Comparison of ENCODE assay signal across 26 mouse cellular contexts in genomic region chr7:28735701-28736100, GRCm38 (mm10). TPM values are rescaled to one million over a fixed set of nuclear protein-coding genes. Genes with fewer than 3 reads are reported as not detected.
DNase-seq lines count a peak whose midpoint lies in the region; ATAC-seq and TF ChIP-seq lines count a peak whose summit lies in the region.
"Had no signal": no experiment of that assay in that cellular context is flagged by ENCODE, and none has a peak within 500 bp of the region (broad histone marks: within the 10 kb centered on the region; RNA-seq: fewer than 3 reads in every experiment).

No protein-coding gene starts in this region.

- 82% methylated on average over 6 of the region's 6 CpGs for WGBS in hindbrain, embryonic 10.5 days
- WGBS in midbrain, embryonic 15.5 days, result 86% methylated on average over 6 of the region's 6 CpGs

- no peak for TF ChIP-seq CTCF in ES-Bruce4 (IDR thresholded peaks at IDR 0.05; ENCODE audit: low read depth, low read length)

- no peak for ATAC-seq in midbrain, embryonic 15.5 days (replicated peaks)
- ATAC-seq: activated CD4-positive, CD25-positive, alpha-beta regulatory T cell, adult 4 months; forebrain, embryonic 14.5 days; hindbrain, postnatal 0 days had no signal

- no peak overlapping the region for H3K9ac ChIP-seq in ES-Bruce4 (ENCODE audit: low read depth, poor library complexity, severe bottlenecking)
- no peak overlapping the region for H3K9ac ChIP-seq in midbrain, embryonic 15.5 days
- H3K9ac ChIP-seq: embryonic facial prominence, embryonic 15.5 days; hindbrain, embryonic 13.5 days had no signal

- TF ChIP-seq EP300 in ES-Bruce4 (IDR thresholded peaks at IDR 0.05; ENCODE audit: insufficient read depth, low read depth, low read length), result no peak

- peaks cover 8% of the 10 kb centered on the region for H3K9me3 ChIP-seq in ES-Bruce4 (replicated peaks; ENCODE audit: control insufficient read depth, insufficient read depth, low read length, poor library complexity, severe bottlenecking)
- peaks cover 7% of the 10 kb centered on the region for H3K9me3 ChIP-seq in hindbrain, embryonic 10.5 days
- H3K9me3 ChIP-seq in midbrain, embryonic 15.5 days, result no peaks in the 10 kb centered on the region
- H3K9me3 ChIP-seq: embryonic facial prominence, embryonic 15.5 days; heart, embryonic 10.5 days had no signal

- peak overlapping the region; percentile 63 for H3K27ac ChIP-seq in ES-Bruce4 (ENCODE audit: insufficient read depth, low read length)
- H3K27ac ChIP-seq in hindbrain, embryonic 10.5 days, result no peak overlapping the region
- no peak overlapping the region for H3K27ac ChIP-seq in midbrain, embryonic 15.5 days
- H3K27ac ChIP-seq: embryonic facial prominence, embryonic 15.5 days; forebrain, embryonic 10.5 days; heart, embryonic 10.5 days; hindbrain, embryonic 13.5 days; hindbrain, postnatal 0 days had no signal

- H3K4me3 ChIP-seq in ES-Bruce4 (ENCODE audit: low read depth, low read length), result peak overlapping the region; percentile 54
- H3K4me3 ChIP-seq in hindbrain, embryonic 10.5 days, result no peak overlapping the region
- H3K4me3 ChIP-seq in midbrain, embryonic 15.5 days, result no peak overlapping the region
- H3K4me3 ChIP-seq: embryonic facial prominence, embryonic 15.5 days; erythroblast, embryonic 14.5 days; forebrain, embryonic 10.5 days; heart, embryonic 10.5 days; hindbrain, embryonic 13.5 days had no signal

- no peaks in the 10 kb centered on the region for H3K36me3 ChIP-seq in ES-Bruce4 (ENCODE audit: control insufficient read depth, insufficient read depth, low read length, poor library complexity, severe bottlenecking)
- peaks cover 53% of the 10 kb centered on the region for H3K36me3 ChIP-seq in hindbrain, embryonic 10.5 days
- peaks cover 3% of the 10 kb centered on the region; the same call in 1 of the 2 replicates for H3K36me3 ChIP-seq in midbrain, embryonic 15.5 days (replicated peaks)

- peak; percentile 26 for DNase-seq in A20 (ENCODE audit: low read depth, low spot score)
- DNase-seq in R1 (ENCODE audit: low read depth, low spot score), result peak; percentile 96
- DNase-seq in lung, postnatal 10 days, result peak; percentile 30
- DNase-seq in hindbrain, embryonic 10.5 days (ENCODE audit: low spot score), result no peak
- DNase-seq in ovary, adult 18-20 months (ENCODE audit: low spot score), result no peak
- DNase-seq in embryo, embryonic 9.5 days (ENCODE audit: extremely low spot score), result no peak
- DNase-seq: adrenal gland, adult 2 months; adrenal gland, postnatal 36 days; cerebellum, adult 2 months; cerebellum, postnatal 10 days; gastrocnemius, postnatal 36 days; heart, adult 11 months; heart, postnatal 10 days; heart, postnatal 4 days had no signal

- no peak overlapping the region for H3K4me2 ChIP-seq in midbrain, embryonic 15.5 days
- H3K4me2 ChIP-seq: embryonic facial prominence, embryonic 15.5 days; hindbrain, embryonic 13.5 days had no signal

- no peaks in the 10 kb centered on the region for H3K27me3 ChIP-seq in ES-Bruce4 (ENCODE audit: control insufficient read depth, insufficient read depth, low read length, poor library complexity, severe bottlenecking)
- H3K27me3 ChIP-seq in hindbrain, embryonic 10.5 days (ENCODE audit: insufficient read depth, poor library complexity, severe bottlenecking), result peaks cover 21% of the 10 kb centered on the region
- H3K27me3 ChIP-seq in midbrain, embryonic 15.5 days (replicated peaks), result no peaks in the 10 kb centered on the region
- H3K27me3 ChIP-seq: embryonic facial prominence, embryonic 15.5 days had no signal

- peaks cover 3% of the 10 kb centered on the region for H3K4me1 ChIP-seq in ES-Bruce4 (ENCODE audit: control insufficient read depth, insufficient read depth, low read length)
- peaks cover 21% of the 10 kb centered on the region for H3K4me1 ChIP-seq in hindbrain, embryonic 10.5 days (replicated peaks)
- H3K4me1 ChIP-seq in midbrain, embryonic 15.5 days, result peaks cover 10% of the 10 kb centered on the region

- TF ChIP-seq POLR2A in ES-Bruce4 (IDR thresholded peaks at IDR 0.05; ENCODE audit: insufficient read depth, low read length), result peak; percentile 12

RNA-seq across cellular contexts. Expression of gene Mrps12, which starts 5.9 kb away (rescaled TPM):
- 53.5 and 60.9 TPM in 2 replicates for polyA plus RNA-seq in ES-Bruce4 (2011; ENCODE audit: insufficient read depth, insufficient read length, low read depth, missing spikeins)
- polyA plus RNA-seq in hindbrain, embryonic 10.5 days (2016; fragmentation: Nextera tagmentation; extraction: Ambion mirVana), result 151 and 160 TPM in 2 replicates
- 96.7 and 106 TPM in 2 replicates for polyA plus RNA-seq in midbrain, embryonic 15.5 days (2015; fragmentation: Nextera tagmentation; extraction: Ambion mirVana)

RNA-seq across cellular contexts. Expression of gene Sars2, which starts 6.1 kb away (rescaled TPM):
- 22.4 and 22.5 TPM in 2 replicates for polyA plus RNA-seq in ES-Bruce4 (2011; ENCODE audit: insufficient read depth, insufficient read length, low read depth, missing spikeins)
- polyA plus RNA-seq in hindbrain, embryonic 10.5 days (2016; fragmentation: Nextera tagmentation; extraction: Ambion mirVana), result 38.6 and 43.9 TPM in 2 replicates
- 18.3 and 18.7 TPM in 2 replicates for polyA plus RNA-seq in midbrain, embryonic 15.5 days (2015; fragmentation: Nextera tagmentation; extraction: Ambion mirVana)

RNA-seq across cellular contexts. Expression of gene Fbxo17, which starts 19.1 kb away (rescaled TPM):
- polyA plus RNA-seq in ES-Bruce4 (2011; ENCODE audit: insufficient read depth, insufficient read length, low read depth, missing spikeins), result 6.7 and 7.0 TPM in 2 replicates
- 8.8 and 10.4 TPM in 2 replicates for polyA plus RNA-seq in hindbrain, embryonic 10.5 days (2016; fragmentation: Nextera tagmentation; extraction: Ambion mirVana)
- polyA plus RNA-seq in midbrain, embryonic 15.5 days (2015; fragmentation: Nextera tagmentation; extraction: Ambion mirVana), result 3.7 and 4.0 TPM in 2 replicates

RNA-seq across cellular contexts. Expression of gene Ccer2, which starts 20.3 kb away (rescaled TPM):
- polyA plus RNA-seq in ES-Bruce4 (2011; ENCODE audit: insufficient read depth, insufficient read length, low read depth, missing spikeins), result not detected in 2 replicates
- 0.22 and 0.48 TPM in 2 replicates for polyA plus RNA-seq in hindbrain, embryonic 10.5 days (2016; fragmentation: Nextera tagmentation; extraction: Ambion mirVana)
- 0.36 and 0.50 TPM in 2 replicates for polyA plus RNA-seq in midbrain, embryonic 15.5 days (2015; fragmentation: Nextera tagmentation; extraction: Ambion mirVana)
- polyA plus RNA-seq: activated CD4-positive, CD25-positive, alpha-beta regulatory T cell, adult 4 months; adrenal gland, adult 2 months; erythroblast, embryonic 14.5 days; forebrain, embryonic 10.5 days; forebrain, embryonic 14.5 days; heart, embryonic 10.5 days; heart, embryonic 14.5 days; intestine, embryonic 14.5 days had no signal

RNA-seq across cellular contexts. Expression of gene Sirt2, which starts 30.8 kb away (rescaled TPM):
- polyA plus RNA-seq in ES-Bruce4 (2011; ENCODE audit: insufficient read depth, insufficient read length, low read depth, missing spikeins), result 28.1 and 30.5 TPM in 2 replicates
- polyA plus RNA-seq in hindbrain, embryonic 10.5 days (2016; fragmentation: Nextera tagmentation; extraction: Ambion mirVana), result 66.5 and 84.5 TPM in 2 replicates
- 125 and 129 TPM in 2 replicates for polyA plus RNA-seq in midbrain, embryonic 15.5 days (2015; fragmentation: Nextera tagmentation; extraction: Ambion mirVana)

Comparison
In these comparisons a context has a peak if more than half of its experiments do, and no peak if none do; other contexts are left out.
1. DNase-seq: peak in A20 (single experiment), R1 (single experiment) and lung, postnatal 10 days (single experiment); none in hindbrain, embryonic 10.5 days (single experiment), ovary, adult 18-20 months (single experiment) and embryo, embryonic 9.5 days (single experiment).